Mouse (Mus musculus) ES-E14 (cell line): ENCODE measurements around the gene Vwf.

Source experiments
- CHD2 ChIP-seq: IDR thresholded peaks from 2 replicates; pipeline ENCODE4 v1.6.1; 2014; ENCODE audit warnings: mild to moderate bottlenecking, low read depth, low read length, inconsistent platforms
- HCFC1 ChIP-seq: IDR thresholded peaks from 2 replicates; pipeline ENCODE4 v1.6.1; 2012; ENCODE audit warnings: low read length, inconsistent platforms, borderline replicate concordance; ENCODE audit not compliant: insufficient read depth
- MAFK ChIP-seq: IDR thresholded peaks from 2 replicates; pipeline ENCODE4 v1.6.1; 2014; ENCODE audit warnings: mild to moderate bottlenecking, low read depth, low read length, inconsistent platforms; ENCODE audit not compliant: insufficient read depth
- ZC3H11A ChIP-seq: IDR thresholded peaks from 2 replicates; pipeline ENCODE4 v1.6.1; 2012; ENCODE audit warnings: low read depth, mild to moderate bottlenecking, inconsistent platforms, low read length, borderline replicate concordance
- ZNF384 ChIP-seq: IDR thresholded peaks from 2 replicates; pipeline ENCODE4 v1.6.1; 2012; ENCODE audit warnings: low read depth, low read length, inconsistent platforms

DNA sequence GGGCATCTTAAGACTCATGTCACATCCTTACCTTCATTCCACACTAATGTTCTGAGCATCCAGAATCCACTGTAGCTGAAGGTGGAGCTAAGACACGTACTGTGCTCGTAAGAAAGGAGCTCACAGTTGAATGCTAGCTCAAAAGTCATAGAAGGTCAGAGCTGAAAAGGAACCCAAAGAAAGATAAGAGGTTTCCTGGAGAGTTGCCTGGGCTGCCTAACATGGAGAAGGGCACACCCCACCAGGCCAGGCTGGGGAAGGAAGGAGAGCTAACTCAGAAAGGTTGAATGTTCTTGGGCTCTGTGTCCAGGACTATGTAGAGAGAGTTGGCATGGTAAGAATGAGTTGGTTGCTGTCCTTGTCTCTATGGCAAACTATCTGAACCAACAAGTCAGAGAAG lies 21.8 kb downstream of the Vwf start:
- TF ChIP-seq ZNF384: no peak
- no peak for TF ChIP-seq MAFK
- TF ChIP-seq ZC3H11A: no peak
- TF ChIP-seq HCFC1: no peak
- no peak for TF ChIP-seq CHD2
